Mouse (Mus musculus) ES-Bruce4 (cell line): ENCODE measurements around the gene Pycr2.

ENCODE experiments used
- CTCF ChIP-seq: IDR thresholded peaks from one replicate; pipeline ENCODE4 v1.8.1; 2011; ENCODE audit warnings: low read depth, low read length
- EP300 ChIP-seq: IDR thresholded peaks from 2 replicates; pipeline ENCODE4 v1.6.1; 2011; ENCODE audit warnings: low read depth, low read length; ENCODE audit not compliant: insufficient read depth
- POLR2A ChIP-seq: IDR thresholded peaks from one replicate; pipeline ENCODE4 v1.8.1; 2011; ENCODE audit warnings: low read length; ENCODE audit not compliant: insufficient read depth

GRCm38 (mm10) chr1:180912792-180913191 lies 8.7 kb downstream of the Pycr2 start:
- TF ChIP-seq CTCF (no peak), POLR2A (no peak), EP300 (no peak)
